ENCODE assay signal across 25 mouse cellular contexts in genomic region chr16:9900196-9900595, GRCm38 (mm10).
DNase-seq lines count a peak whose midpoint lies in the region; ATAC-seq and TF ChIP-seq lines count a peak whose summit lies in the region.
"Had no signal": no experiment of that assay in that cellular context is flagged by ENCODE, and none has a peak within 500 bp of the region (broad histone marks: within the 10 kb centered on the region; RNA-seq: fewer than 3 reads in every experiment).

No protein-coding gene starts in this region.

- no peak overlapping the region for H3K27ac ChIP-seq in heart, embryonic 12.5 days (ENCODE audit: poor library complexity, severe bottlenecking)
- no peak overlapping the region for H3K27ac ChIP-seq in hindbrain, embryonic 10.5 days
- no peak overlapping the region for H3K27ac ChIP-seq in kidney, adult 2 months (ENCODE audit: insufficient read depth, low read depth, low read length)
- H3K27ac ChIP-seq: forebrain, embryonic 10.5 days; forebrain, embryonic 13.5 days; heart, embryonic 15.5 days; hindbrain, embryonic 14.5 days; hindbrain, postnatal 0 days had no signal

- peak; percentile 42 to 47 for DNase-seq in cerebellum, adult 18-20 months
- DNase-seq in cerebellum, adult 8-10 months, result no peak
- DNase-seq in heart, adult 11 months, result peak; percentile 24
- peak; percentile 62 for DNase-seq in cerebellum, adult 9-11 months
- DNase-seq in hindbrain, embryonic 10.5 days (ENCODE audit: low spot score), result no peak
- no peak for DNase-seq in kidney, adult 2 months
- DNase-seq: adrenal gland, postnatal 10 days; B cell, adult 2 months; gastrocnemius, postnatal 10 days; gastrocnemius, postnatal 36 days; heart, postnatal 10 days; heart, postnatal 36 days; kidney, adult 18-20 months had no signal

- no peak for TF ChIP-seq CTCF in kidney, adult 2 months (conservative IDR thresholded peaks at IDR 0.05; ENCODE audit: insufficient read depth, insufficient read length, low read depth, low read length)

- no peaks in the 10 kb centered on the region for H3K36me3 ChIP-seq in heart, embryonic 12.5 days
- H3K36me3 ChIP-seq in hindbrain, embryonic 10.5 days, result no peaks in the 10 kb centered on the region
- H3K36me3 ChIP-seq in kidney, adult 2 months (ENCODE audit: control insufficient read depth, insufficient read depth, low read length), result no peaks in the 10 kb centered on the region
- H3K36me3 ChIP-seq: forebrain, embryonic 10.5 days; G1E; heart, embryonic 15.5 days had no signal

- no peak for ATAC-seq in heart, embryonic 12.5 days (ENCODE audit: insufficient number of reproducible peaks, low FRiP score)
- ATAC-seq: forebrain, embryonic 13.5 days; forebrain, embryonic 16.5 days; hindbrain, postnatal 0 days; inflammation-experienced regulatory T-cells, adult 6 months; intestine, embryonic 16.5 days; Patski had no signal

- no peak overlapping the region for H3K4me3 ChIP-seq in heart, embryonic 12.5 days
- no peak overlapping the region for H3K4me3 ChIP-seq in hindbrain, embryonic 10.5 days
- no peak overlapping the region for H3K4me3 ChIP-seq in kidney, adult 2 months (ENCODE audit: insufficient read depth, low read depth, low read length)
- H3K4me3 ChIP-seq: forebrain, embryonic 10.5 days; forebrain, embryonic 13.5 days; heart, embryonic 15.5 days had no signal

- H3K4me2 ChIP-seq in heart, embryonic 12.5 days, result no peak overlapping the region
- H3K4me2 ChIP-seq: forebrain, embryonic 13.5 days; heart, embryonic 11.5 days; heart, embryonic 15.5 days; hindbrain, embryonic 14.5 days had no signal

- no peak overlapping the region for H3K9ac ChIP-seq in heart, embryonic 12.5 days
- H3K9ac ChIP-seq: forebrain, embryonic 13.5 days; heart, embryonic 15.5 days; hindbrain, embryonic 14.5 days had no signal

- 76% methylated on average over 1 of the region's 1 CpGs for WGBS in heart, embryonic 12.5 days
- 93% methylated on average over 1 of the region's 1 CpGs for WGBS in hindbrain, embryonic 10.5 days
- WGBS in kidney, adult 2 months, result 95% methylated on average over 1 of the region's 1 CpGs

- no peaks in the 10 kb centered on the region for H3K27me3 ChIP-seq in heart, embryonic 12.5 days (replicated peaks)
- H3K27me3 ChIP-seq in hindbrain, embryonic 10.5 days (ENCODE audit: insufficient read depth, poor library complexity, severe bottlenecking), result no peaks in the 10 kb centered on the region
- H3K27me3 ChIP-seq in kidney, adult 2 months (replicated peaks; ENCODE audit: control insufficient read depth, insufficient read depth, low read length), result no peaks in the 10 kb centered on the region
- H3K27me3 ChIP-seq: forebrain, embryonic 13.5 days; heart, embryonic 15.5 days; Patski had no signal

- no peaks in the 10 kb centered on the region for H3K9me3 ChIP-seq in heart, embryonic 12.5 days (replicated peaks)
- no peaks in the 10 kb centered on the region for H3K9me3 ChIP-seq in hindbrain, embryonic 10.5 days
- H3K9me3 ChIP-seq: forebrain, embryonic 10.5 days; forebrain, embryonic 13.5 days; G1E; heart, embryonic 15.5 days had no signal

- H3K4me1 ChIP-seq in heart, embryonic 12.5 days (replicated peaks), result no peaks in the 10 kb centered on the region
- H3K4me1 ChIP-seq in hindbrain, embryonic 10.5 days (replicated peaks), result no peaks in the 10 kb centered on the region
- no peaks in the 10 kb centered on the region for H3K4me1 ChIP-seq in kidney, adult 2 months (ENCODE audit: control insufficient read depth, insufficient read depth, low read length)
- H3K4me1 ChIP-seq: forebrain, embryonic 10.5 days; forebrain, embryonic 13.5 days; heart, embryonic 15.5 days had no signal

- no peak for TF ChIP-seq POLR2A in kidney, adult 2 months (IDR thresholded peaks at IDR 0.05; ENCODE audit: low read depth, low read length)

Comparison
In these comparisons a context has a peak if more than half of its experiments do, and no peak if none do; other contexts are left out.
1. DNase-seq: peak in cerebellum, adult 18-20 months (2 of 2), heart, adult 11 months (single experiment) and cerebellum, adult 9-11 months (single experiment); none in cerebellum, adult 8-10 months (single experiment), hindbrain, embryonic 10.5 days (single experiment) and kidney, adult 2 months (single experiment).